Mouse (Mus musculus) neutrophil, adult 5-6 weeks (primary cell): ENCODE results near the gene Itgb2l. TPM values are rescaled to one million over a fixed set of nuclear protein-coding genes. Genes with fewer than 3 reads are reported as not detected.

Experiments used
- ATAC-seq: fragments of 151-379, 151-347 bp; 2 replicates; pipeline ENCODE4 v1.8.0; 2017; ENCODE audit warnings: mild to moderate bottlenecking, moderate TSS enrichment; ENCODE audit not compliant: insufficient number of reproducible peaks, poor library complexity, low FRiP score, severe bottlenecking; ENCODE audit errors: extremely low read depth
- total RNA-seq: library from RNA; stranded (forward); fragments of 200-1000 nt; gene quantifications from 2 replicates; pipeline ENCODE4 v1.2.3, GENCODE M21; 2017

The Itgb2l gene
- total RNA-seq, 1 experiment from 2014 or later = 7.4 TPM

DNA sequence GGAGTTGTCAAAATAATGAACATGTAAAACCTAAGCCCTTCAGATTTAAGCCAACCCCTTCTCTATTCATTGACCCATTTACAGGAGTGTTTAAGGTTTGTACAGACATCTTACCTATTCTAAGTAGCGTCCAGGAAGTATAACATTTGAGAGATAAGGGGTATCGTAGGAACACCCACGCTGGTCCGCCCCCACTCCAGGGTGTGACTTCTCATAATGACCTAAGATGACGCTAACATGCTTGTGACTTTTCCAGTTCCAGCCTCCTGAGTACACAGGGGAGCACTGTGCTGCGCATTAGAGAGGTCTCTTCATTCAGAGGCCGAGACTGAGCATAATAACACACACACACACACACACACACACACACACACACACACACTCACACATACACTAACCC is 67.9 kb downstream of the Itgb2l start:
- ATAC-seq = no peak

DNA sequence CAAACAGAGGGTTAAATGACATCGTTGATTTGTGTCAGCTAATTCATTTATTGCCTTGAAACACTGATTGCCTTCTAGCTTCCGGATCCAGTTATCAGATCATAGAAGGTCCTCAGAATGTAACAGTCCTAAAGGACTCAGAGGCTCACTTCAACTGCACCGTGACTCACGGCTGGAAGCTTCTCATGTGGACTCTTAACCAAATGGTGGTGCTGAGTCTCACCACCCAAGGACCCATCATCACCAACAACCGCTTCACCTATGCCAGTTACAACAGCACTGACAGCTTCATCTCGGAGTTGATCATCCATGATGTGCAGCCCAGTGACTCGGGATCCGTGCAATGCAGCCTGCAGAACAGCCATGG is 70.7 kb downstream of the Itgb2l start:
- ATAC-seq = no peak

Other genes with a start within 250 kb of the Itgb2l start
- not detected in 2 replicates for gene Sh3bgr, start 243.2 kb downstream of the Itgb2l start, total RNA-seq
- gene B3galt5, start 207.8 kb downstream of the Itgb2l start, total RNA-seq = 0.12 TPM in 1 of 2 replicates, not detected in the other
- gene Pcp4, start 24.0 kb upstream of the Itgb2l start, total RNA-seq = 0.98 and 4.8 TPM in 2 replicates